Mouse (Mus musculus) testis, adult 2 months (tissue): ENCODE data around the gene Atxn1. TPM values are rescaled to one million over a fixed set of nuclear protein-coding genes. Genes with fewer than 3 reads are reported as not detected.

Experiments
- H3K27ac ChIP-seq: fragments of 200-500 bp; 2 replicates; pipeline ENCODE4 v1.5.1; 2012; ENCODE audit warnings: low read depth, low read length; ENCODE audit not compliant: control insufficient read depth, insufficient read depth
- H3K27me3 ChIP-seq: fragments of 200-500 bp; 2 replicates; pipeline ENCODE4 v1.6.1; 2012; ENCODE audit warnings: mild to moderate bottlenecking, low read length, moderate library complexity; ENCODE audit not compliant: control insufficient read depth, insufficient read depth
- H3K36me3 ChIP-seq: fragments of 200-500 bp; 2 replicates; pipeline ENCODE4 v1.6.1; 2012; ENCODE audit warnings: mild to moderate bottlenecking, low read length; ENCODE audit not compliant: control insufficient read depth, insufficient read depth
- H3K4me1 ChIP-seq: fragments of 200-500 bp; 2 replicates; pipeline ENCODE4 v1.6.1; 2012; ENCODE audit warnings: low read length; ENCODE audit not compliant: control insufficient read depth, insufficient read depth
- H3K4me3 ChIP-seq: fragments of 200-500 bp; 2 replicates; pipeline ENCODE4 v1.5.1; 2012; ENCODE audit warnings: low read depth, mild to moderate bottlenecking, low read length, moderate library complexity, mixed read lengths; ENCODE audit not compliant: control insufficient read depth
- CTCF ChIP-seq: fragments of 200-500 bp; IDR thresholded peaks from 2 replicates; pipeline ENCODE4 v1.5.1; 2012; ENCODE audit warnings: low read depth, mild to moderate bottlenecking, inconsistent platforms, low read length, moderate library complexity; ENCODE audit not compliant: control insufficient read depth, insufficient read depth, insufficient replicate concordance
- POLR2A ChIP-seq: fragments of 200-500 bp; IDR thresholded peaks from 2 replicates; pipeline ENCODE4 v1.6.1; 2012; ENCODE audit warnings: low read depth, mild to moderate bottlenecking, inconsistent platforms, low read length, moderate library complexity; ENCODE audit not compliant: control insufficient read depth
- polyA plus RNA-seq: library from polyadenylated mRNA; depleted of rRNA; stranded (reverse); fragments of >200 nt; gene quantifications from 2 replicates; pipeline ENCODE4 v1.2.3, GENCODE M21; 2012

The Atxn1 gene
- polyA plus RNA-seq, 1 experiment: 3.2 TPM

DNA sequence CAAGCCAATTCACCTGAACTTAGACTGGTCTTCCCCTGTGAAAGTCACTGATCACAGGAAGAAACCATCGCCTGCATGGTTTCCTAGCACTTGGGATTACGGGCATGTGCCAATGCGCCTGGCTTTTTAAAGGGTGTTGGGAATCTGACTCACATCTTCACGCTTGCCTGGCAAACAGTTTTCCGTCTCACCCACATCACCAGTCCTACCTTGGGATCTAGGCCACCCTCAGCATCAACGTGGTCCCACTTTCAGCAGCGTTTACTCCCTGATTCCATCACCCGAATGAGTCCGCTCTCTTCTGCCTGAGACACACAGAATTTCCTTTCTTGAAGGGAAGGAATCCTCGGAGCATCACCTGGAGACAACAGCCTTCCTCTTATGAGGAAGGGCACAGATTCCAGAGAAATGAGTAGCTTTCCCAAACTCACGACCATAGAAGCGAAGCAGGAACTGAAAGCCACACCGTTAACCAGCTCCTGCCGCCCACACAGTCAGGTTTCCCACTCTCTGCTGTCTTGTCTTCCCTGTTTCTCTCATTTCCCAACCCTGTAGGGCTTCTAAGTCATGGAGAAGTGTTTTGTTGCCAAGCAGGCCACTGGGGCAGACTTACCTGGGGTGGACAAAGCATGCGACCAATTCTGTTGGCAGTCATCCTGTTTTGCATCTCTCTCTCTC lies 128.3 kb downstream of the Atxn1 start:
- Histone ChIP-seq H3K36me3 (no peaks in the 10 kb centered on the region), H3K4me1 (no peaks in the 10 kb centered on the region), H3K4me3 (no peak overlapping the region), H3K27ac (no peak overlapping the region), H3K27me3 (no peaks in the 10 kb centered on the region)
- no peak for TF ChIP-seq POLR2A
- TF ChIP-seq CTCF: no peak

DNA sequence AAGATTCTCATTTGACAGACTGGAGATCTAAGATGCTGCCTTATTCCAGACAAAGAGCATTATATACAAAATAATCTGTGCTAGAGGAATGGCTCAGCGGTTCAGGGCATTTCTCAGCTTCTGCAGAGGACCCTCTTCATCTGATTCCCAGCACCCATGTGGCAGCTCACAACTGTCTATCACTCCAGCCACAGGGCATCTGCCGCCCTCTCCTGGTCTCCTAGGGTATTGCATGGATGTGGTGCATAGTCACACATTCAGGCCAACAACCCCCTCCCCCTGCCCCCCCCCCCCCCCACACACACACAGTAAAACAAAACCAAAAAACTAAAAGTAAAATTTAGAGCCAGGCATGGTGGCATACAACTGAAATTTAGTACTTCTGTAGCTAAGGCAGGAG lies 130.5 kb downstream of the Atxn1 start:
- no peak for TF ChIP-seq POLR2A
- peak; percentile 73; the same call in 1 of the 2 replicates for TF ChIP-seq CTCF
- Histone ChIP-seq H3K27me3 (no peaks in the 10 kb centered on the region), H3K4me3 (no peak overlapping the region), H3K36me3 (no peaks in the 10 kb centered on the region), H3K27ac (no peak overlapping the region), H3K4me1 (no peaks in the 10 kb centered on the region)

DNA sequence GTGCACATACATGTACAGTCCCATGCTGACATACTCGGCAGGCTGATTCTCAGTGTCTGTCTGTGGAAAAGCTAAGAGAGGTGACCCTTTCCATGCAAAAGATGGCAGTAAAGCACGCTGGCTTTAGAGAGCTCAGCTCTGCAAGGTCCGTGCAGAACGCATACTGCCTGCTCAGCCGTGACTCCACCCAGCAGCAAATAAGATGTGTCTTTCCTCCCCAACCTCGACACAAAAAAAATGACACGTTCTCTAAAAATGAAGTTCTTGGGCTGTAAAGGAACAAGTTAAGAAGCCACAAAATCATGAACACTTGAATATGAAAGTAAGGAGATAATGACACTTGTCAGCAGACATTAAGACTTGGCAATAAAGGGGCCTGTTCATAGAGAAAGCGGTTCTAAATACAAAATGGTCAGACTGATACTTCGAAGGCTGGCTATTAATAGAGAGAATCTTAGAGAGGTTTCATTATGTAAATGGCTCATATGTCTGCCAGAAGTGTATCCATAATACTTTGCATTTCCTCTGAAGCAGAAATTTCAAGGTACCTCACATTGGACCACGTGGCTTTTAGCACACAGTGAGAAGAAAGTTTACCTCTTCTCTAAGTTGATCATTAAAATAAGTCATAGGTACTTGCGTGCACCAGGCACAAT lies 132.0 kb downstream of the Atxn1 start:
- Histone ChIP-seq H3K27ac (no peak overlapping the region), H3K4me1 (no peaks in the 10 kb centered on the region), H3K4me3 (no peak overlapping the region), H3K36me3 (no peaks in the 10 kb centered on the region), H3K27me3 (no peaks in the 10 kb centered on the region)
- TF ChIP-seq POLR2A (no peak), CTCF (no peak)

DNA sequence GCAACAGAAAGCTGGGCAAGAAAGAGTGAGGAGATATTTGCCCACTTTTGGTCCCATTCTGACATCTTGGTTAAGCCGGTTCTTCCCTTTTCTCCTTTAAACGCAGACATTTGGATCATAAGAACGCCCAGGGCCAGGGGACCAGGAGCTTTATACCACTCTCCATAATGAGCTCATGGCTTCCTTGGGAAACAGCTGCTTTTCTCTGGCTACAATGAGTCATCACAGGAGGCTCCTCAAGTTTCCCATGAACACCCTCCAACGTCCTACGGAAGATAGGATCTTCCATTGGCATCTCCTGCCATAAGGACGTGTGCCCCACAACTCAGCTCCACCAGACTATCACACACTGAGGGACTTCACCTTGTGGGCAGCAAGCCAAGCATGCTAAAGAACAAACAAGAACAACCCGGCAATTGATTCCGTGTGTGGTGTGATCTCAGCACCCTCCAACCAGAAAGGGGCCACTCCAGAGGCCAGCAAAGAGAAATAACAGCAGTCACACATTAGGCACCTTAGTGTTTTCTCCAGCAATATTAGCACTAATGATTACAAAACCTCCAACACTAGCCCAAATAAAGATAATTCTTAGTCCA lies 135.4 kb downstream of the Atxn1 start:
- H3K4me1 ChIP-seq: no peaks in the 10 kb centered on the region
- TF ChIP-seq POLR2A: no peak
- no peak for TF ChIP-seq CTCF
- no peaks in the 10 kb centered on the region for H3K36me3 ChIP-seq
- H3K27ac ChIP-seq: no peak overlapping the region
- no peaks in the 10 kb centered on the region for H3K27me3 ChIP-seq
- no peak overlapping the region for H3K4me3 ChIP-seq

DNA sequence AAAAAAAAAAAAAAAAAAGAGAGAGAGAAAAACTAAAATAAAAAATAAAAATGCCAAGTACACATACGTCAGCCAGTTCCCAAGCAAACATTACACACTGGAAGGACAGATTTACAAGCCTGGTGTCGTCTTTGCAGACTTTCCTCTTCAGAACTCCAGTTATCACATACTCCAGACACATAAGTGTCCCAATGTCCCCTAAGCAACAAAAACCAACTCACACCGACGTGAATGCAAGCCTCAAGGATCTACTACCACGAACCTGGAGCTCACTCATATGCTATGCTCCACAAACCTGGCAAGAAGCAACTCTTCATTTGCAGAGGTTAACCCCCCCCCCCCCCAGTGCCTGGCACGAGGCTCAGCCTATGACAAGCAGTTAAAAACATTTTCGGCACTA lies 136.8 kb downstream of the Atxn1 start:
- Histone ChIP-seq H3K36me3 (no peaks in the 10 kb centered on the region), H3K27ac (no peak overlapping the region), H3K27me3 (no peaks in the 10 kb centered on the region), H3K4me3 (no peak overlapping the region), H3K4me1 (no peaks in the 10 kb centered on the region)
- no peak for TF ChIP-seq CTCF
- no peak for TF ChIP-seq POLR2A

DNA sequence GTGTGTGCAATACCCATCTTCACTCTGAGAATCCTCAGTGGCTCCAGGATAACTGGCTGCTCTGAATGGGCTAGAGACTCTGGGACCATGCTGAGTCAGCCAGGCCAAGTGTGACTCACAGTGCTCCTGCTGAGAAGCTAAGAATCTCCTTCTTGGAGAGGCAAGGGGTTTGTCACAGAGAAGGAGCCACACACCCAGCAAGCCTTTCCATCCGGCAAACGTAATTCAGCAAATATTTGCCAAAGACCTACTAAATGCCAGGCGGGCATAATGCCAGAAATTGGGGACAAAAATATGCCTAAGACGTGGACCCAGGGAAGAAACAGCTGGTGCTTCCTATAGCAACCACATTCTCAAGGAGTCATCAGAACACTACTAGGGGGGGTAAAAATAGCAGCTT lies 137.2 kb downstream of the Atxn1 start:
- Histone ChIP-seq H3K36me3 (no peaks in the 10 kb centered on the region), H3K4me3 (no peak overlapping the region), H3K4me1 (no peaks in the 10 kb centered on the region), H3K27ac (no peak overlapping the region), H3K27me3 (no peaks in the 10 kb centered on the region)
- TF ChIP-seq CTCF: no peak
- TF ChIP-seq POLR2A: no peak

DNA sequence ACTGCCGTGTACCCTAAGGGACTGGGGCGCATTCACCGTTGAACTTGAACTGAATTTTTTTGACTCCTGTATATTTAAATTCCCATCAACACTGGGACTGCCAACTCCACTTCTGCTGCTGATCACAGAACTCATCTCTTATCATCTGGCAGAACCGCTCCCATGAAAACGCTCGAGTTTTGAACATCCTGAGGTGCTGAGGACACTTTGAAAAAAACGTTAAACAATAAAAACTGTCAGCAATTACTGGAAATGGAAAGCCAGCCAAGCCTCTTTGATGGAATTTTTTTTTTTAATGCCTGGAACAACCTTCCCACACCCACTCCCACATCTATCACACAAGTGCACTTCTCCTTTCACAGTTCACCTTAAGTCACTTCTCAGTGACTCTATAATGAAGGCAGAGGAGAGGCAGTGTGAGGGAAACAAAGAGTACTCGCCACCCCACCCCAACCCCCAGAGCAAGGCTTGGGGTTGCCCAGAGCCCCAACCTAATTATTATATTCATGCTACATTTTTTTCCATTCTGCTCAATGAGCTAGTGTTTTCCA lies 137.7 kb downstream of the Atxn1 start:
- no peak overlapping the region for H3K4me3 ChIP-seq
- no peaks in the 10 kb centered on the region for H3K4me1 ChIP-seq
- no peak overlapping the region for H3K27ac ChIP-seq
- no peaks in the 10 kb centered on the region for H3K36me3 ChIP-seq
- no peaks in the 10 kb centered on the region for H3K27me3 ChIP-seq
- TF ChIP-seq CTCF: no peak
- TF ChIP-seq POLR2A: no peak
